Mouse (Mus musculus) colon, adult 2 months (tissue): Measurements from ENCODE around the gene Tmem62. TPM values are rescaled to one million over a fixed set of nuclear protein-coding genes. Genes with fewer than 3 reads are reported as not detected.

Source experiments
- polyA plus RNA-seq: library from polyadenylated mRNA; depleted of rRNA; stranded (reverse); fragments of >200 nt; gene quantifications from 2 replicates; pipeline ENCODE4 v1.2.3, GENCODE M21; 2012; rRNA removed

The Tmem62 gene
- 6.1 and 6.4 TPM in 2 replicates for polyA plus RNA-seq

DNA sequence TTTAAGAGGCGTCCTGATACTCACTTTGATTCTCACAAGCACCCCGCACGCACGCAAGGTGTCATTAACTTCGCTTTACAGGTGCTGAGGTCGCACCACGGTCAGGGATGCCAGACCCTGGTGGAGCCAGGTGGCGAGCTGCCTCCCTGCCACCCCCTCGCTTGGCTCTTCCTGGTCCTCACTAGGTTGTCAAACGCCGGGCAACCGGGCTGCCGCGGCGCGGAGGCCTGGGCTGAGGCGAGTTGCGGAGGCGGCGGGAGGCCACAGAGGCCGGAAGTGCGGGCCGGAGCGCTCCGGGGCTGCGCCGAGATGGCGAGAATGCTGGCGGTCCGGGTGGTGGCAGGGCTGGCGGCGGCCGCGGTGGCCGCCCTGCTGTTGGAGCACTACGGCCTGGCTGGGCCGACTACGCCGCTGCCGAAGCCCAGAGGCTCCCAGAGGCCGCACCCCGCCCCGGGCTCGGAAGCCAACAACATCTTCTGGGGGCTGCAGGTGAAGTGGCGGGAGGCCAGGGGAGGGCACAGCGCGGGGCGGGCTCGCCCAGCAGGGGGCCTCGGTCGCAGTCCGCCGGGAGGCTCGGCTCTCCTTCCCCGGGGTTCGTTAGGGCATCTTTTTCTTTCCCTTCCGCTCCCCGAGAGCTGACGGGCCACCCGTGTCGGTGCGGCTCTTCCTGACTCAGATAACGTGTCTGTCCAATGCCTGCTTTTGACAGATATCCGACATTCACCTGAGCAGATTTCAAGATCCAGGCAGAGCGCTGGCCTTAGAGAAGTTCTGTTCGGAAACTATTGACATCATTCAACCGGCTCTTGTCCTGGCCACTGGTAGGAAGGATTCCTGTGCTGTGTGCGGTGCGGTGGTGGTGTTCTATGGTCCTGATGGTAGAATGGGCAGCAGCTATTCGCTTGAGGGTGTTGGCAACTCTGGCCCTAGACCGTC is at the start of gene Tmem62:
Gene Tmem62, plus strand, starts transcription at position 28 of the 936 bp plus-strand sequence.

DNA sequence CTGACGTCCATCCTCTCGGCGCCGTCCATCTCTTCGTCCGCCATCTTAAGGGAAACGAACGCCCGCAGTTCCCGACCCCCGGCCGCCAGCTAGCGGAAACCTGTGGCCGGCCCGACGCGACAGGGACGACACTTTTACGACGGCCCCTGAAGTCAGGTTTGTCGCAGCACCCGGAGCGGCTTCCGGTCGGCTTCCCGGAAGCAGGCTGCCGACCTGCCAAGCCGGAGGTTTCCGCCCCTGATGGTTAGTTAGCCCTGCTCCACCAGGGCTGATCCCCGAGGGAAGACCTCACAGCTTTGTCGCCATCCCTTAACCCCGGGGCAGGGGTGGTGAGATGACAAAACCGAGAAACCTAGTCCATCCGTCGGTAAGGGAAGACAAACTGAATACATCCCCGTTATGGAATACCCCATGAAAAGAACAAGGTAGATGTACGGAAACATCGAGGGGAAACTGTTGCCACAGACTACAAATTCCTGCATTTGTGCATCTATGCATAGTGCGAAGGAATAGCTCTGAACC is 6.2 kb upstream of the Tmem62 start, which contains the start of gene Ubr1:
Gene Ubr1, minus strand, starts transcription at position 157 of the 522 bp plus-strand sequence.

DNA sequence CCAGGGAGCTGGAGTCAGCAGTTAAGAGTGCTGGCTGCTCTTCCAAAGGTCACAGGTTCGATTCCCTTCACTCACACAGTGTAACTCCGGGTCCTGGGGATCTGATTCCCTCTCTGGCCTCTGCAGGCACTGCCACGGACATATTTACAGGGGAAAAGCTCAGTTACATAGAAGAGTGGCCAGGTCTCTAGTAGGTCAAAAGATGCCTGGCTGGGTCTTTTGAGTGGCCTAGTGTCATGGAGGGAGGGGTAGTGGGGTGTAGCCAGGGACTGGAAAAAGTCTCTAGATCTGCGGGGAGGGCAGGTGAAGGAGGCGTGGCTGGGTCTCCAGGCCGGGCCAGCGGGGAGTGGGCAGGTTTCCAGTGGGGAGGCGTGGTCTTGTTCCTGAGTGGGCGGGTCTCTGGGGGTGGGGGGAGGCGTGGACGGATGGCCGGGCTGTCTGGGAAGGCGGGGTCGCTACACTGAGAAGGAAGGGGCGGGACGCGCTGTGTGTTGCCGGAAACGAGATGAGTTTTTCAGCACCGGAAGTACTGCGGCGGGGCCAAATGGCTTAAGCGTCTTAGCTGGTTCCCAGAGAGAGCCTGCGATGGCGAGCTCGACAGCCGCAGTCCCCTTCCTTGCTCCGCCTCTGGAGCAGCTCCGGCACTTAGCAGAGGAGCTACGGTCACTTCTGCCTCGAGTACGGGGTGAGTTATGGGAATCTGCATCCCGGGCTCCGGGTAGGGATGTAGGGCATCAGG is 31.3 kb downstream of the Tmem62 start, which contains the start of gene Ccndbp1:
Gene Ccndbp1, plus strand, starts transcription at position 479 of the 739 bp plus-strand sequence.

DNA sequence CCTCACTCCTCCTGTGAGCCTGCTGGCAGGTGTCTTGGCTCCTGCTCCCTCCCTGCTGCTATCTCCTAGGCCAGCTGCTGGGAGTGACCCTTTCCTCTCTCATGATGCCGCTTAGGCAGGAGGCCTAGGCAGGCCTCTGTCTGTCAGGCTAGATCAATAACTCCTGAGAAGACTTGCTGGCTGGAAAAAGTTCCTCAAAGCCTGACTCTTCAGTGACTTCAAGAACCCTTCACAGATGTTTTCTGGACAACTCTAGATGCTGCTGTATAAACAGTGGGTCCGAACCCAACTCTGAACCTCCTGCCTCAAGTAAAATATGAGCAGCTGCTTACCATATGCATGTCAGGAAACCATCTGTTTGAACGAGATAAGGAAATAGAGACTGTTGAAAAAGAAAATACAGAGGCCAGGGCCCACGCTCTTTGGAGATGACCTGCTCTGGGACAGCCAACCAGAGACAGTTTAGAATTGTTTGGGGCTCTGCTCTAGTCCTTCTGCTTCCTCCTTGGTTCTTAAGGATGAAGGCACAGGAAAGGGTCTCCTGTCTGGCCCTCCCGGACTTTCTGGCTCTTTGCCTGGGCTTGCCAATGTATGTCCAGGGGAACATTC is 60.0 kb downstream of the Tmem62 start, which contains the start of gene Epb42:
Gene Epb42, minus strand, starts transcription at position 340 of the 609 bp plus-strand sequence.

Other genes starting within 250 kb of the Tmem62 start
- gene Cdan1, start 126.9 kb upstream of the Tmem62 start, polyA plus RNA-seq = 9.9 and 14.3 TPM in 2 replicates
- gene Ttbk2, start 126.4 kb upstream of the Tmem62 start, polyA plus RNA-seq = 2.6 and 2.9 TPM in 2 replicates
- 14.8 and 20.1 TPM in 2 replicates for gene Ubr1, start 6.3 kb upstream of the Tmem62 start, polyA plus RNA-seq
- 15.8 and 18.7 TPM in 2 replicates for gene Ccndbp1, start 31.4 kb downstream of the Tmem62 start, polyA plus RNA-seq
- not detected in 2 replicates for gene Epb42, start 60.1 kb downstream of the Tmem62 start, polyA plus RNA-seq
- 0.08 and 0.28 TPM in 2 replicates for gene Tgm5, start 108.8 kb downstream of the Tmem62 start, polyA plus RNA-seq
- 0.10 and 0.27 TPM in 2 replicates for gene Tgm7, start 132.8 kb downstream of the Tmem62 start, polyA plus RNA-seq
- 2.3 and 4.2 TPM in 2 replicates for gene Adal, start 163.4 kb downstream of the Tmem62 start, polyA plus RNA-seq
- 11.5 and 14.0 TPM in 2 replicates for gene Lcmt2, start 163.6 kb downstream of the Tmem62 start, polyA plus RNA-seq
- 35.2 and 39.6 TPM in 2 replicates for gene Tubgcp4, start 193.6 kb downstream of the Tmem62 start, polyA plus RNA-seq
- 3.7 and 3.9 TPM in 2 replicates for gene Zscan29, start 194.1 kb downstream of the Tmem62 start, polyA plus RNA-seq